Mouse (Mus musculus): ENCODE measurements around the gene Snx20.

DNA sequence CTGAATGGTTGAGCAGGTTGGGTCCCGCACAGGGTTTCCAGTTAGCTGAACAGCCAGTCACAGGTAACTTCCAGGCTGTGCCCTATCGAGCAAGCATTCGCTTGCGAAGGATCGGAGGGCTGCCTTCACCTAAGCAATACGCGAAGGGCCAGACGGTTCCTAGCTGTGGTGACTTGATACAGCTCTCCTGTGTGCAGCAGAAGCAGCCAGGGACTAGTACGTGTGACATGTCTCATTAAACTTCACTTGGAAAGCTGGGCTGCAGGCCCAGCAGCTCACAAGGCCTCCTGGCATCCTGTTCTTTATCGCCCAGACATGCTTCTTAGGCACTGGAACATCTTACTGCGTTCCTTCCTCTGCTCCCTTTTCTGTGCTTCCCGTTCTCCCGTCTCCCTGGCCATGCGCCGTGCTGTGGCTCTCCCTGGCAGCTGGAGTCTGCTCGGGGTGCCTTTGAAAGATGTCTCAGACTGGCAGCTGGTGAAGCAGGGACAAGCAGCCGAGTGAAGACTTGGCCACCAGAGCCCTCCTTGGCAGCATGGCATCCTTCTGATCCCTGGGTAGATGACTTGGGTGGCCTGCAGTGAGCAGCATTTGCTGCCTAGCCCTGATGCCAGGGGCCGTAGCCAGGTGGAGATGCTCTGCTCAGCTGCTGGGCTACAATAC is 56.1 kb downstream of the Snx20 start:
- no peak for TF ChIP-seq CTCF (IDR thresholded peaks at IDR 0.05 in 2 of 3, conservative IDR thresholded peaks at IDR 0.05 in 1 of 3; ENCODE audit: control insufficient read depth in 1 of 3, insufficient read depth in 1 of 3, low read depth in 2 of 3, low read length in 3 of 3, poor library complexity in 1 of 3, severe bottlenecking in 1 of 3)
- no peak for TF ChIP-seq E2F4 (IDR thresholded peaks at IDR 0.05; ENCODE audit: borderline replicate concordance, low read depth, low read length)
- no peak for TF ChIP-seq RCOR1 (IDR thresholded peaks at IDR 0.05; ENCODE audit: low read depth, low read length)
- TF ChIP-seq POLR2A (IDR thresholded peaks at IDR 0.05; ENCODE audit: control insufficient read depth in 1 of 2, insufficient read depth in 1 of 2, low read depth in 1 of 2, low read length in 2 of 2, poor library complexity in 1 of 2), result no peak
- TF ChIP-seq GATA1 (IDR thresholded peaks at IDR 0.05; ENCODE audit: low read depth, low read length), result no peak
- TF ChIP-seq EP300 (IDR thresholded peaks at IDR 0.05; ENCODE audit: low read depth in 1 of 2, low read length in 2 of 2), result no peak
- no peak for TF ChIP-seq ETS1 (IDR thresholded peaks at IDR 0.05; ENCODE audit: low read depth, low read length)
- TF ChIP-seq MEF2A (IDR thresholded peaks at IDR 0.05; ENCODE audit: extremely low read depth, insufficient replicate concordance, low read depth, low read length, poor library complexity, severe bottlenecking), result no peak
- no peak for TF ChIP-seq MAFK (IDR thresholded peaks at IDR 0.05; ENCODE audit: borderline replicate concordance, low read depth, low read length)
- no peak for TF ChIP-seq USF1 (IDR thresholded peaks at IDR 0.05; ENCODE audit: low read depth, low read length)
- no peak for TF ChIP-seq ZNF384 (IDR thresholded peaks at IDR 0.05; ENCODE audit: low read depth, low read length)
- no peak for TF ChIP-seq ELF1 (IDR thresholded peaks at IDR 0.05; ENCODE audit: low read depth, low read length)

All from MEL (cell line).